Mouse (Mus musculus): ENCODE data around the gene Ttc7b. TPM values are rescaled to one million over a fixed set of nuclear protein-coding genes. Genes with fewer than 3 reads are reported as not detected.

Gene Ttc7b
- polyA plus RNA-seq, 1 experiment from 2014 or later, result 10.8 TPM

DNA sequence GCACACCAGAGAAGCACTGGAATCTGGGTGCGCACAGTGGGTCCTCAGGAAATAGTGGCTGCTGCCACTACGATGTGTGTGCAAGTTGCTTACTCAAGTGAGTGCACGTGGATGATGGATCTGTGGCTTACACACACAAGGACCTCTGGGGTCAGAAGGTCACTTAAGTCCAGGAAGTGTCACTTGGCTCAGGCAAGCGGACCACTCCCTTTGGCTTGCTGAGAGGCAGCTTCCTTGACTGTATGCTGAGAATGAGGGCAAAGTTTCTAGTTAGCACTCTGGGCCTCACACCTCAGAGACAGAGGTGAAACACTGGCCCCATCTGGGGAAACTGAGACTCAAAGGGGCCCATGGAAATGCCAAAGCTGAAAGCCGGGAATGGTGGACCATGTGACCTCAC, 232.6 kb downstream of the Ttc7b start:
- no peaks in the 10 kb centered on the region for H3K36me3 ChIP-seq
- ATAC-seq (ENCODE audit: low FRiP score, low read depth), result no peak

DNA sequence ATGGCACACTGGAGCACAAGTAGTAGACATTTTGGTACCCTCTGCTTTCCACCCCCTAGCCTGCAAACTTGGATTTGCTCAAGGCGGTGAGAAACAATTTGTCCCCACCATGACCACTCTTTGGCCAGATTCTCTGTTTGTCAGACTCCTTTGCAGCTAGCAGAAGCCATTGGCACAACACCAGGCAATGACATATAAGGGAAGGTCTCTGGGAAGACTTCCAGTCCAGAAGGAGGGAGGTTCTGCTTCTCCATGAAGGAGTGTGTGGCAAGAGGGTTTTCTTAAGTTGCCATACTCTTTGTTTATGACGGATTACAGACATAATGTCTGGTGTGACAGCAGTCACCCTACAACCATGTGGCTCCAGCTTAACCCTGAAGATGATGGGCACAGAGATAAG, 233.1 kb downstream of the Ttc7b start:
- Histone ChIP-seq H3K27me3 (no peaks in the 10 kb centered on the region), H3K4me2 (no peak overlapping the region), H3K4me1 (replicated peaks) (peaks cover 34% of the 10 kb centered on the region), H3K9me3 (no peaks in the 10 kb centered on the region), H3K27ac (replicated peaks) (no peak overlapping the region), H3K9ac (no peak overlapping the region), H3K36me3 (no peaks in the 10 kb centered on the region), H3K4me3 (no peak overlapping the region)
- WGBS, result 88% methylated on average over 2 of the region's 2 CpGs
- ATAC-seq (ENCODE audit: low FRiP score, low read depth), result no peak

More for the DNA sequence above, 232.6 kb downstream of the Ttc7b start:
- Histone ChIP-seq H3K4me2 (no peak overlapping the region), H3K27ac (replicated peaks) (no peak overlapping the region), H3K9ac (no peak overlapping the region), H3K4me3 (no peak overlapping the region), H3K27me3 (no peaks in the 10 kb centered on the region), H3K9me3 (no peaks in the 10 kb centered on the region), H3K4me1 (replicated peaks) (peaks cover 31% of the 10 kb centered on the region)
- WGBS, result 90% methylated on average over 5 of the region's 5 CpGs

DNA sequence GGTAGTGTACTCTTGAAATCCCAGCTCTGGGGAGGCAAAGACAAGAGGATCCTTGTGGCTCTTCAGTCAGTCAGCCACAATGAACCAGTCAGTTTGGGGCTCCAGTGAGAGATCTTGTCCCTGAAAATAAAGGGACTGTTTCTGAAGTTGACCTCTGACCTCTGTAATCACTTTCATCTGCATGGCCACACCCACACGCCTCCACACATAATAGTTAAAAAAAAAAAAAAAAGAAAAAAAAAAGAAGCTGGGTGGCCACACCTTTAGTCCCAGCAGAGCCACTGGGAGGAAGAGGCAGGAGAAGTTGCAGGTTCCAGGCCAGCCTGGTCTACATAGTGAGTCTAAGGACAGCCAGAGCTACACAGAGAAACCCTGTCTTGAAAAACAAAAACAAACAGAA, 237.3 kb downstream of the Ttc7b start:
- no peak for ATAC-seq (ENCODE audit: low FRiP score, low read depth)
- H3K4me2 ChIP-seq, result no peak overlapping the region
- H3K4me1 ChIP-seq (replicated peaks), result peaks cover 27% of the 10 kb centered on the region
- H3K27me3 ChIP-seq, result no peaks in the 10 kb centered on the region
- H3K4me3 ChIP-seq, result no peak overlapping the region
- H3K36me3 ChIP-seq, result no peaks in the 10 kb centered on the region
- 54% methylated on average over 1 of the region's 1 CpGs for WGBS
- H3K27ac ChIP-seq (replicated peaks), result peak overlapping the region; percentile 78
- H3K9me3 ChIP-seq, result no peaks in the 10 kb centered on the region
- H3K9ac ChIP-seq, result no peak overlapping the region

DNA sequence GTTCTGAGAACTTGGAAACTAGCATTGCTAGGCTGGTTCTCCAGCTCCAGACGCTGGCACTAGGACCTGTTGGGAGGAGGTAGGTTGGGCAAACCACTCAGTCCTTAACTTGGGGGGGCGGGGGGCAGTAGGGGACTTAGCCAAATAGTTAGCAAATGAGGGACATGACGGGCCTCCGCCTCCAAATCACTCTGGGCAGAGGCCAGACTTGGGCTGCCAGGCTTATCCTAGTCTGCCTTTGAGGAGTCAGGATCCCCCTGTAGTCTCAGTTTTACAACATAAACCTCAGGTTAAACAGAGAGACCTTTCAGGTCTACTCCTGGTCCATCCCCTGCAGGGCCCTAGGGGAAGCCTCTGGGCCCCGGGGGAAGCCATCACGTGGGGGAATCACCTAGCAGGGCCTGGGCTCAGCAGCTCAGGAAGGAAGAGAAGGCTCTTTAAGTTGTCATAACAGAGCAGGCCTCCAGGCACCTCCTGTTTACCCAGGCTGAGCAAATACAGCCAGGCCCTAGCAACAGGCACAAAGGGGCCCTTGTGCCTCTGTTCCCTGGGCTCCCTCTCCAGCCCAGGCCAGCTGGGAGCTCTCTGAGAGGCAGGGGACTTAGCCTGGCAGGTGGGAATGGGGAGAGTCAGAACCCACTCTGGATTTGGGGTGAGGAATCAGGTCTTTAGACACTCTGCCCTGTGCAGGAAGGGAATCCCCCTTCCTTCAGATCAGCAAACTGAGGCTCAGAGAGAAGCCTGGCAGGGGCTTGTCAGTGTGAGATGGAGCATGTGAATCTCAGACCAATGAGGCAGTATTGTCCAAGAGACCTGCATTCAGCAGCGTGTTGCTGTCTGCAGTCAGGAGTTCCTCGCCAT, 238.4 kb downstream of the Ttc7b start:
- Histone ChIP-seq H3K9me3 (no peaks in the 10 kb centered on the region), H3K27ac (replicated peaks) (peak overlapping the region; percentile 78), H3K4me1 (replicated peaks) (peaks cover 28% of the 10 kb centered on the region), H3K4me3 (no peak overlapping the region), H3K36me3 (no peaks in the 10 kb centered on the region), H3K9ac (no peak overlapping the region), H3K4me2 (no peak overlapping the region), H3K27me3 (no peaks in the 10 kb centered on the region)
- peak; percentile 72 for ATAC-seq (ENCODE audit: low FRiP score, low read depth)
- WGBS, result 51% methylated on average over 8 of the region's 8 CpGs

DNA sequence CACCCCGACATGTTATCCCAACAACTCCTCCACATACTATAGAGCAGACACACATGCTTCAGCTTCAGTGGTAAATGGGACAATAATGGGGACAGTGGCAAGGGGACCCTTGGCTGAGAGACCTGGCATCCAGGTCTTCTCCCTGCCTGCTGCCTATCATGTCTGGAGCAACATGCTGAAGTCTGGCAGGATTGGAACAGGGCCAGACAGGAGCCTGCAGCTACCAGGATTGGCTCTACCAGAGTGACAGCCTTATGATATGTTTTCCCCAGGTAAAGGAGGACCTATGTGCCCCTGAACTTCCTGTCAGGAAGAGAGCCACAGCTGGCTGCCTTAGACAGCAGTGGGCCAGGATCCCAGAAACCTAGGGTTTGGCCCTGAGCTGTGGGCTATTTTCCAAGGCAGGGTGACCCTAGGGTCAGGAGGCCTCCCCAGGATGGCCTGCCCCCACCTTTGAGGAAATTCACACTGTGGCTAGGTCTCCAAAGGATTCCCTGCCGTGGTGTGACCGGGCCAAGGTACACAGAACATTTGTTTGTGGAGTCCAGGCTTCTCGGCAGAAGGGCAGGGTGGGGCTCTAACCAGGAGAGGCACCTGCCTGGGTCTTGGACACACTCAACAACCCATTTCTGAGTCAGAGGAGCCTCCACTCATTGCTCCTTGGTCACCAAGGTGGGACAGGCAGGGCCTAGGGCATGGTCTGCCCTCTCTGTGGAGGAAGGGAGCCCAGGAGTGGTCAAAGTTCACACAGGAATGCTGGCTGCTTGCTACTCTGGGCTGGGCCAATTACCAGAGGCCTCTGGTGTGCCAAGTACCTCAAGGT, 239.4 kb downstream of the Ttc7b start:
- Histone ChIP-seq H3K36me3 (no peaks in the 10 kb centered on the region), H3K4me2 (no peak overlapping the region), H3K9me3 (no peaks in the 10 kb centered on the region), H3K9ac (no peak overlapping the region), H3K4me1 (replicated peaks) (peaks cover 38% of the 10 kb centered on the region), H3K27me3 (no peaks in the 10 kb centered on the region), H3K27ac (replicated peaks) (peak overlapping the region; percentile 78), H3K4me3 (no peak overlapping the region)
- no peak for ATAC-seq (ENCODE audit: low FRiP score, low read depth)
- WGBS, result 71% methylated on average over 4 of the region's 4 CpGs

DNA sequence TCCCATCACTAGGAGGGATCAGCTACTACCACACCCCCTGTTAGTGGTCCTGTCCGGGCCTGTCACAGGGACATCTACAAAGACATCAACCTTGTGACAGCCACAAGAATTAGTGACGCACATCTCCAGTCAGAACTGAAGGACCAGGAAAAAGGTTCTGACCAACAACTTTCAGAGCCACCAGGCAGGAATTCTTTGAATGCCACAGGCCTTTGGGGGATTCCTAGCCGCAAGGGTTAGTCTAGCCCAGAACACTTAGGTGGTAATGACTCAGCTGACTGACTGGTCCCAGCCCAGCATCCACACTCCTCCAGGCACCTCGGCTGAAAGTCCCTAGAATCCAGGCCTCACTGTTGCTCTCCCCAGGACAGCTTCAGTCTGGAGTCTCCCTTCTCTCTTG, 240.7 kb downstream of the Ttc7b start:
- H3K36me3 ChIP-seq, result no peaks in the 10 kb centered on the region
- no peak for ATAC-seq (ENCODE audit: low FRiP score, low read depth)
- H3K9ac ChIP-seq, result no peak overlapping the region
- no peaks in the 10 kb centered on the region for H3K27me3 ChIP-seq
- no peak overlapping the region for H3K4me3 ChIP-seq
- 86% methylated on average over 4 of the region's 4 CpGs for WGBS
- peaks cover 44% of the 10 kb centered on the region for H3K4me1 ChIP-seq (replicated peaks)
- no peaks in the 10 kb centered on the region for H3K9me3 ChIP-seq
- H3K27ac ChIP-seq (replicated peaks), result no peak overlapping the region
- H3K4me2 ChIP-seq, result no peak overlapping the region

DNA sequence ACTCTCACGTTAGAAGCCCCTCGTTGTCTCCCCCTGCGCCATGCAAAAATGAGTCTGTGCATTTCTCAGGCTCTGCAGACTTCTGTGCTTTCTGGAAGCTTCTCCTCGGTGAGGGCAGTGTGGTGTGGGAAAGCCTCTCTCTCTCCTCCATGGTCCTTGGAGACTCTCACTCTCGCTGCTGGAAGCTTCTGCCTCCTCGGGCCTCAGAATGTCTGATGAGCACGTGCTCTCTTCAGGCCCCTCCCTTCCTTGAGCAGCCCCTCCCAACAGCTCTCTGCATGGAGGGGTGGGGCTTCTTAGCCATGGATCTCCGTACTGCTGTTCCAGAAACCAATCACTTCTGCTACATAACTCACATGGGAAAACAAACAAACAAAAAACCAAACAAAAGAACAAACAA, 242.3 kb downstream of the Ttc7b start:
- no peak for ATAC-seq (ENCODE audit: low FRiP score, low read depth)

GRCm38 (mm10) chr12:100277534-100277905, 243.1 kb downstream of the Ttc7b start:
- H3K36me3 ChIP-seq, result no peaks in the 10 kb centered on the region
- 81% methylated on average over 3 of the region's 3 CpGs for WGBS
- H3K4me2 ChIP-seq, result no peak overlapping the region
- no peak overlapping the region for H3K27ac ChIP-seq (replicated peaks)
- no peak for ATAC-seq (ENCODE audit: low FRiP score, low read depth)
- H3K9me3 ChIP-seq, result no peaks in the 10 kb centered on the region
- H3K9ac ChIP-seq, result no peak overlapping the region
- H3K4me3 ChIP-seq, result no peak overlapping the region
- no peaks in the 10 kb centered on the region for H3K27me3 ChIP-seq
- peaks cover 40% of the 10 kb centered on the region for H3K4me1 ChIP-seq (replicated peaks)

More for the DNA sequence above, 242.3 kb downstream of the Ttc7b start:
- Histone ChIP-seq H3K4me1 (replicated peaks) (peaks cover 44% of the 10 kb centered on the region), H3K4me2 (no peak overlapping the region), H3K27ac (replicated peaks) (no peak overlapping the region), H3K9ac (no peak overlapping the region), H3K27me3 (no peaks in the 10 kb centered on the region), H3K9me3 (no peaks in the 10 kb centered on the region), H3K36me3 (no peaks in the 10 kb centered on the region), H3K4me3 (no peak overlapping the region)
- 35% methylated on average over 8 of the region's 8 CpGs for WGBS

DNA sequence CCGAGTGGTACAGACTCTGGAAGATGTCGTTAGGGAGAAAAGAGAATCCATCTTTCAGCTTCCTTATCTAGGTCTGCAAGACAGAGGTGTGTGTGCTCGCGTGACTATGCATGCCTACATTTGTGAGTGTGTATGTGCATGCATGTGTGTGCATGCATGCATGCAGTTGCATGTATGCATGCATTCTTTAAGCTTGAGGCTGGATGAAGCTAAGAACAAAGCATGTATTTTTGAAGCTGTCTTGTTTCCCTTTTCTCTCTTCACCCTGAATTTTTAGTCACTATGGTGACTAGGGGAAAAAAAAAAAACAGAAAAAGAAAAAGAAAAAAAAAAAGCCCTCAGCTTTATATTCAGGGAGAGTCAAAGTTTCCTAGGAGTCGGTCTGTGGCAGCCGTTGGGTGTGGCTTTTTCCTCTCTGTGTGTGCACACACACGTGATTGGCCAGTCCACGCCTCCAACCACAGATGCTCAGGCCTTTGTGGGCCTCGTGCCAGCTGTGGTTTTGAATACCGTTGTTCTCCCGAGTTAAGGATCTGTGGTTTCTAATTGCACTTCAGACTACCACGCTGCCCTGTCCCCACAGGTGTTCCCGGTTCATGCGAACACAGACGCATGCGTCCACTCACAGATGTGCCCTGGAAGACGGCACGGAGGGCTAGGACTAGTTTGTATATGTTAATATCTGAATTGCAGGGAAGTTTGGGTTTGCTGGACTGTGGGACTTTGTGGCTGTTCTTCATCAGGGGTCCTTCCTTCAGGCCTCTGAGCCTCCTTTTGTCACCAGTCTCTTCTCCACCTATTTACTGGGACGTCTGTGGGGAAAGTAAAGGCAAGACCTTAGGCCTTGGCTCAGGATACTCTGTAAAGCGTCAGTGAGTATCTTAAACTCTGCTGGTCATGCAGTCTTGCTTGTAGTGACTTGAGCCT, 243.8 kb downstream of the Ttc7b start:
- Histone ChIP-seq H3K9ac (no peak overlapping the region), H3K4me3 (no peak overlapping the region), H3K27me3 (no peaks in the 10 kb centered on the region), H3K27ac (replicated peaks) (peak overlapping the region; percentile 66), H3K36me3 (no peaks in the 10 kb centered on the region), H3K9me3 (no peaks in the 10 kb centered on the region), H3K4me2 (no peak overlapping the region), H3K4me1 (replicated peaks) (peaks cover 34% of the 10 kb centered on the region)
- 31% methylated on average over 20 of the region's 20 CpGs for WGBS
- ATAC-seq (ENCODE audit: low FRiP score, low read depth), result no peak

DNA sequence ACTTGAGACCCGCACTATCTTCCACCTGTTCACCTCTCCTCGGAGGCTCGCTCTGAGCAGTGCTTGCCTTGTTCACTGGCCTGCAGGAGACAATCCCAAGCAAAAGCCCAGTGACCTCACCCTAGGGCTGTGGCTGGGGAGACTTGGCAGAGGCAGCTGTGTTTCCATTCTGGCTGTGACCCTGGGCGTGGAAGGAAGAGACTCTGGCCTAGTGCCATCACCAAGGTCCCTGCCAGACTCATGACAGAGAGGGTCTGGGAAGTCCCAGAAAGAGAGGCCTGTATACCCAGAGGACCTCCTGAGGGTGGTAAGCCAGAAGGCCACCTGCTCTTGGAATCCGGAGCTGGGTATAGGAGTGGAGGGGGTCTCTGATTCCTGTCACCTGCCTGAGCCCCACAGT, 244.8 kb downstream of the Ttc7b start:
- 54% methylated on average over 5 of the region's 5 CpGs for WGBS
- no peak overlapping the region for H3K4me3 ChIP-seq
- H3K27ac ChIP-seq (replicated peaks), result peak overlapping the region; percentile 66
- H3K9ac ChIP-seq, result no peak overlapping the region
- no peak overlapping the region for H3K4me2 ChIP-seq
- H3K36me3 ChIP-seq, result no peaks in the 10 kb centered on the region
- peak; percentile 43; the same call in 1 of the 2 replicates for ATAC-seq (ENCODE audit: low FRiP score, low read depth)
- no peaks in the 10 kb centered on the region for H3K9me3 ChIP-seq
- H3K4me1 ChIP-seq (replicated peaks), result peaks cover 24% of the 10 kb centered on the region
- no peaks in the 10 kb centered on the region for H3K27me3 ChIP-seq

GRCm38 (mm10) chr12:100273033-100273432, 247.6 kb downstream of the Ttc7b start:
- no peaks in the 10 kb centered on the region for H3K36me3 ChIP-seq
- no peak overlapping the region for H3K27ac ChIP-seq (replicated peaks)
- no peak for ATAC-seq (ENCODE audit: low FRiP score, low read depth)
- H3K9ac ChIP-seq, result no peak overlapping the region
- no peaks in the 10 kb centered on the region for H3K27me3 ChIP-seq
- no peak overlapping the region for H3K4me3 ChIP-seq
- 84% methylated on average over 2 of the region's 2 CpGs for WGBS
- no peaks in the 10 kb centered on the region for H3K9me3 ChIP-seq
- H3K4me2 ChIP-seq, result no peak overlapping the region
- H3K4me1 ChIP-seq (replicated peaks), result peaks cover 17% of the 10 kb centered on the region
